Mouse (Mus musculus) limb, embryonic 14.5 days (tissue): ENCODE measurements around the gene Col8a1. TPM values are rescaled to one million over a fixed set of nuclear protein-coding genes. Genes with fewer than 3 reads are reported as not detected.

Source experiments
- ATAC-seq: fragments of 200-750 bp; cut with Nextera tagmentation; 2 replicates; pipeline ENCODE4 v1.8.0; 2017; ENCODE audit warnings: low read depth, moderate number of reproducible peaks, moderate TSS enrichment; ENCODE audit not compliant: low FRiP score
- DNase-seq: peaks from one replicate; pipeline ENCODE4 v3.0.0-alpha.2; 2015; ENCODE audit warnings: low spot score
- H3K27ac ChIP-seq: fragments of 300-500 bp; sonication (generic); replicated peaks from 2 replicates; pipeline ENCODE4 v1.5.1; 2014; ENCODE audit warnings: low read depth, mild to moderate bottlenecking, low read length, moderate library complexity, mixed read lengths
- H3K27me3 ChIP-seq: fragments of 300-500 bp; sonication (generic); 2 replicates; pipeline ENCODE4 v1.6.1; 2014; ENCODE audit warnings: low read length, mixed read lengths; ENCODE audit not compliant: control insufficient read depth, insufficient read depth
- H3K36me3 ChIP-seq: fragments of 300-500 bp; sonication (generic); 2 replicates; pipeline ENCODE4 v1.6.1; 2014; ENCODE audit warnings: mild to moderate bottlenecking, low read length, moderate library complexity, mixed read lengths; ENCODE audit not compliant: control insufficient read depth, insufficient read depth
- H3K4me1 ChIP-seq: fragments of 300-500 bp; sonication (generic); 2 replicates; pipeline ENCODE4 v1.6.1; 2014; ENCODE audit warnings: antibody characterized with exemption, low read length, mixed read lengths; ENCODE audit not compliant: control insufficient read depth, insufficient read depth
- H3K4me2 ChIP-seq: fragments of 300-500 bp; sonication (generic); replicated peaks from 2 replicates; pipeline ENCODE4 v1.6.1; 2014; ENCODE audit warnings: low read depth, mild to moderate bottlenecking, low read length, moderate library complexity; ENCODE audit not compliant: severe bottlenecking
- H3K4me3 ChIP-seq: fragments of 300-500 bp; sonication (generic); replicated peaks from 2 replicates; pipeline ENCODE4 v1.5.1; 2014; ENCODE audit warnings: low read length
- H3K9ac ChIP-seq: fragments of 300-500 bp; sonication (generic); 2 replicates; pipeline ENCODE4 v1.6.1; 2014; ENCODE audit warnings: mild to moderate bottlenecking, low read depth, low read length, moderate library complexity; ENCODE audit not compliant: severe bottlenecking
- H3K9me3 ChIP-seq: fragments of 300-500 bp; sonication (generic); 2 replicates; pipeline ENCODE4 v1.6.1; 2016; ENCODE audit warnings: low read length; ENCODE audit not compliant: control insufficient read depth
- POLR2A ChIP-seq: fragments of 200-500 bp; IDR thresholded peaks from 2 replicates; pipeline ENCODE4 v1.8.0; 2012; ENCODE audit warnings: inconsistent platforms, mild to moderate bottlenecking, moderate library complexity, borderline replicate concordance; ENCODE audit not compliant: insufficient read depth, insufficient read length; ENCODE audit errors: extremely low read depth
- WGBS: fragments of 180-500 bp; shearing (Covaris S2); extraction: QIAGEN DNeasy Blood & Tissue Kit; methylation state at CpG from one replicate; pipeline ENCODE4 v1.1.7; 2014; 5-methylcytosine and 5-hydroxymethylcytosine counted together
- polyA plus RNA-seq, 2 experiments: library from polyadenylated mRNA; depleted of rRNA in 1 of 2; stranded (reverse) in 1 of 2; unstranded in 1 of 2; fragments of >200 nt; fragmentation: Nextera tagmentation in 1 of 2; extraction: Ambion mirVana in 1 of 2; gene quantifications; 2 replicates each; pipeline versions ENCODE4 v1.2.1 to v1.2.3; 2012 to 2014

The Col8a1 gene
- polyA plus RNA-seq, 2 experiments, result 10.0 to 22.5 TPM

- no peaks in the 10 kb centered on the region for H3K9me3 ChIP-seq
- no peak for TF ChIP-seq POLR2A
- 60% methylated on average over 3 of the region's 3 CpGs for WGBS
- no peak overlapping the region for H3K4me2 ChIP-seq
- ATAC-seq (no peak), DNase-seq (no peak)
- no peaks in the 10 kb centered on the region for H3K27me3 ChIP-seq
- H3K27ac ChIP-seq, result no peak overlapping the region
- no peaks in the 10 kb centered on the region for H3K36me3 ChIP-seq
- no peaks in the 10 kb centered on the region for H3K4me1 ChIP-seq
- no peak overlapping the region for H3K4me3 ChIP-seq
- H3K9ac ChIP-seq, result no peak overlapping the region
These were observed 6.4 kb downstream of the Col8a1 start for GRCm38 (mm10) chr16:57748093-57748492.

- Histone ChIP-seq H3K27me3 (no peaks in the 10 kb centered on the region), H3K4me2 (no peak overlapping the region), H3K9ac (no peak overlapping the region), H3K4me1 (no peaks in the 10 kb centered on the region), H3K27ac (no peak overlapping the region), H3K4me3 (no peak overlapping the region), H3K9me3 (no peaks in the 10 kb centered on the region), H3K36me3 (no peaks in the 10 kb centered on the region)
- no peak for DNase-seq
- ATAC-seq, result no peak
- 61% methylated on average over 2 of the region's 2 CpGs for WGBS
- no peak for TF ChIP-seq POLR2A
These were observed 7.0 kb downstream of the Col8a1 start for GRCm38 (mm10) chr16:57747357-57748056.

- Histone ChIP-seq H3K9me3 (no peaks in the 10 kb centered on the region), H3K27ac (no peak overlapping the region), H3K27me3 (no peaks in the 10 kb centered on the region), H3K4me2 (no peak overlapping the region), H3K4me3 (no peak overlapping the region), H3K9ac (no peak overlapping the region), H3K36me3 (no peaks in the 10 kb centered on the region), H3K4me1 (0 out of 2 replicates have a peak, but pooled peaks cover 5% of the 10 kb centered on the region)
- DNase-seq (no peak), ATAC-seq (no peak)
- 77% methylated on average over 3 of the region's 3 CpGs for WGBS
- TF ChIP-seq POLR2A, result no peak
These were observed 14.4 kb downstream of the Col8a1 start for GRCm38 (mm10) chr16:57740169-57740568.

- Histone ChIP-seq H3K9me3 (no peaks in the 10 kb centered on the region), H3K4me3 (no peak overlapping the region), H3K4me2 (no peak overlapping the region), H3K27ac (no peak overlapping the region), H3K27me3 (no peaks in the 10 kb centered on the region), H3K9ac (no peak overlapping the region), H3K4me1 (peaks cover 9% of the 10 kb centered on the region), H3K36me3 (no peaks in the 10 kb centered on the region)
- TF ChIP-seq POLR2A, result no peak
- 88% methylated on average over 2 of the region's 2 CpGs for WGBS
- no peak for DNase-seq
- ATAC-seq, result no peak
These were observed 19.6 kb downstream of the Col8a1 start for GRCm38 (mm10) chr16:57734942-57735341.

GRCm38 (mm10) chr16:57733545-57733944 lies 21.0 kb downstream of the Col8a1 start:
- no peak overlapping the region for H3K27ac ChIP-seq
- no peak for ATAC-seq
- WGBS, result 29% methylated on average over 1 of the region's 1 CpGs
- no peaks in the 10 kb centered on the region for H3K36me3 ChIP-seq
- no peak for TF ChIP-seq POLR2A
- H3K4me1 ChIP-seq, result peaks cover 9% of the 10 kb centered on the region
- no peak overlapping the region for H3K4me2 ChIP-seq
- no peaks in the 10 kb centered on the region for H3K9me3 ChIP-seq
- no peak overlapping the region for H3K9ac ChIP-seq
- H3K4me3 ChIP-seq, result no peak overlapping the region
- no peak for DNase-seq
- H3K27me3 ChIP-seq, result no peaks in the 10 kb centered on the region
